Mouse (Mus musculus) gastrocnemius, adult 2 months (tissue): ENCODE data around the gene Csde1. TPM values are rescaled to one million over a fixed set of nuclear protein-coding genes. Genes with fewer than 3 reads are reported as not detected.

Source experiments
- DNase-seq: peaks from one replicate; pipeline ENCODE4 v3.0.0; 2022
- H3K27ac ChIP-seq: fragments of 200-600 bp; 2 replicates; pipeline ENCODE4 v1.8.1; 2022; ENCODE audit warnings: mild to moderate bottlenecking
- H3K4me3 ChIP-seq: fragments of 200-600 bp; 2 replicates; pipeline ENCODE4 v1.8.1; 2022; ENCODE audit warnings: mild to moderate bottlenecking, moderate library complexity
- CTCF ChIP-seq: fragments of 200-600 bp; IDR thresholded peaks from 2 replicates; pipeline ENCODE4 v1.8.1; 2022; ENCODE audit warnings: antibody characterized with exemption, mild to moderate bottlenecking, moderate library complexity
- intact Hi-C: fragments of 180-260 bp; cut with DNase I; formaldehyde crosslinking; loops from one replicate; pipeline ENCODE4 v1.15.1; 2025
- long read RNA-seq, 2 experiments: library from polyadenylated mRNA; stranded (forward); transcript quantifications; one replicate each; pipeline ENCODE4 v2.0.0; 2021
- total RNA-seq, 2 experiments: library from RNA; stranded (reverse); gene quantifications; 2 replicates each; pipeline ENCODE4 v1.2.3; 2021

Csde1 gene
- 1,000 to 10,000 TPM in 1 of 2 experiments, 100 to 1,000 TPM in 1; 962 to 1,109 TPM for total RNA-seq
- long read RNA-seq, experiment 1, full-length matches to known transcripts: 284 of 538 reads
- long read RNA-seq, experiment 1, partial matches to known transcripts: 126 of 538 reads
- long read RNA-seq, experiment 1, other reads (novel, unspliced or antisense): 128 of 538 reads
- long read RNA-seq, experiment 2, full-length matches to known transcripts: 336 of 605 reads
- long read RNA-seq, experiment 2, partial matches to known transcripts: 141 of 605 reads
- long read RNA-seq, experiment 2, other reads (novel, unspliced or antisense): 128 of 605 reads

DNA sequence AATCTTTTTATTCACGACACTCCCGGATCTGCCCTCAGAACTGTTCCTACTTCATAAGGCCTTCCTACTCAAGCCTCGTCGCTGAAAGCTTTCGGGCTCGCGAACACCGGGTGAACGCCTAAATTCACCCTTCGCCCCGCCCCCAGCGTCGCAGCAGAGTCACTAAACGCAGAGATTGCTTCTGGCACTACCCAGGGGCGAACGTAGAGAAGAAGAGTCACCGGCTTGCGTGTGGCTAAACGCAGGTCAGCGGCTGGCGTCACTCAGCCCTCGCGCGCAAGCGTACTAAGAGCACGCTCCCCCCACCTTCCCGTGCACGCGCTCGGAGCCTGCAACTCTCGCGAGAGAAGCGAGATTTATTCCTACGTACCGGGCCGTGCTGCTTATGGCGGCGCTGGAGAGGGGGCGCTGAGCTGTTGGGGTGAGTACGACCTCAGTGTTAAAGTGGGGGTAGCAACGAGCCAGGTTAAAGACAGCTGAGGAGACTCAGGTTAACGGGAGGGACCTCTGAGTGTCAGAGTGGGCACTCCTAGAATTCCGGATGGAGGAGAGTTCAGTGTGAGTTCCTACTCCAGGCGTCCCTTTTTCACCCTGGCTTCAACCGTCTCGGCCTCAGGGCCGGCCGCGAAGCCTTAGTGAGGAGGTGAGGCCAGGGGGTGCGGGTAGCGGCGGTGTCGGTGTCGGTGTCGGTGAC lies at the start of gene Csde1:
Csde1 (plus strand) TSS at position 178 of the 694 bp plus-strand sequence.
- intact Hi-C loops: no loop called here
- peak within 1 kb of the TSS; percentile 85 for H3K4me3 ChIP-seq
- no peak for TF ChIP-seq CTCF
- peak; percentile 98 for DNase-seq
- peak within 1 kb of the TSS; percentile 97 for H3K27ac ChIP-seq

DNA sequence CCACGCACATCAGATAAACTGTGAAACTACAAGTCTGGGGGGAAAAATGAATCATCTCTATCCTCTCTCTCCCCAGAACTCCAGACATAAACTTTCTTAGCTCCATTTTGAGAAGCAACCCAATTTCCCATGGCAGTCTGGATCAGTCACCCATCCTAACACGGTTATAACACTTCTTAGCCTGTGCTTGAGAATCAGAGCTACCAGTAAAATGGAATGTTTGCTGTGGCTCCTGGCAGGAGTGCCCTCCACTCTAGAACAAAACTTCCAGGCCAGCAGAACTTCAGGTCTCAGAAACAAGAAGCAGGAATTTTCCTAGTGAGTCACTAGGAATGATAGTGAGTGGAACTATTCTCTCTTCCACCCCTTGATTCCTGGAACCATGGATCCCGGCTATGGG lies 49.7 kb upstream of the Csde1 start:
- no peak for TF ChIP-seq CTCF
- Histone ChIP-seq H3K4me3 (no peak overlapping the region), H3K27ac (no peak overlapping the region)
- DNase-seq: no peak
- intact Hi-C loops: no loop called here

DNA sequence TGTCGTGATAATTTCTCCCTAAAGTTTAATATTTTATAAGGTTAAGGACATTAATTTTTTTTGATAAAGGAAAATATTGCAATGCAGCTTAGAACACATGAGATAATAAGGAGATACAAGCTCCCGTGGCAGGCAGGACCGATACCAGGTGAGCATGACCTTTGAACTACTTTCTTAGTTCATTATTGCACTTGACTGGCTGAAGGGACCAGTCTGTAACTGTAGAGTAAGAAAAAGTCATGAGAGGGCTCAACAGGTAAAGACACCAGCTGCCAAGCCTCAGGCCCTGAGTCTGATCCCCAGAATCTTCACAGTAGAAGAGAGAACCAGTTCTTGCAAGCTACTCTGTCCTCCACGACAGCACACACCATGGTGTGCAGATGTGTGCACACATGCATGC lies 43.3 kb upstream of the Csde1 start:
- DNase-seq: no peak
- no peak for TF ChIP-seq CTCF
- intact Hi-C loops: no loop called here
- Histone ChIP-seq H3K4me3 (no peak overlapping the region), H3K27ac (no peak overlapping the region)

DNA sequence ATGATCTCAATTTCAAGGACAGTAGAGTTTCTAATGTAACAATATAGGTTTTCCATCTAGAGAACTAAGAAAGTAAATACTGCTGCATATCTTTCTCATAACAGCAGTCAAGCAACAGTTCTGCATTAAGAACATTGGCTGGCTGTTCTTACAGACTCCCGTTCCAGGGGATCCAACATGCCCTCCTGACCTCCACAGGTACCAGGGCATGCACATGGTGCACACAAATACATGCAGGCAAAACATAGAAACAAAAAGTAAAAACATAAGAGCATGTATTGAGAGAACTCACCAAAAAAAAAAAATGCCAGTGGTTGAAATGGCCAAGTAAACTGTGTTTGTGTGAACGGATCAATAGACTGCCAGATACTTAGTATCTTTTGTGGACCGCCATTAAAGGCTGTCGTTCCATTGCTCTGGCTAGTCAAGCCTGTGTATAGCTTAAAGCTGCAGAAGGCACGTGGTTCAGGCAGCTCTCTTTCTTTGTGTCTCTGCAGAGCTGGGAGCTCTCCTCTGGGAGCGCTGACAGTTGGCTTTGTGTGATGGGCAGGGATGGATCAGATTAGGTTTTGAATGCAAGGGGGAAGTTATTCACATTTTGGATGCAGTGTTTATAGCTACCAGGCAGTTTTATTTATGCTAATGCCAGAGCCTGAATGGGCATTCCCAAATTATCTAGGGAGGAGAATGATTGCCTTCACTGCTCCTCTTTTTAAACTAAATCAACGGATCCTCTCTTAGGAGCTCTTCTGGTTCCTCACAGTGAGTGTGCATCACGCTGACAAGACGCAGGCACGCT lies 40.5 kb upstream of the Csde1 start:
- Histone ChIP-seq H3K27ac (no peak overlapping the region), H3K4me3 (no peak overlapping the region)
- TF ChIP-seq CTCF: no peak
- intact Hi-C loops: no loop called here
- DNase-seq: no peak

DNA sequence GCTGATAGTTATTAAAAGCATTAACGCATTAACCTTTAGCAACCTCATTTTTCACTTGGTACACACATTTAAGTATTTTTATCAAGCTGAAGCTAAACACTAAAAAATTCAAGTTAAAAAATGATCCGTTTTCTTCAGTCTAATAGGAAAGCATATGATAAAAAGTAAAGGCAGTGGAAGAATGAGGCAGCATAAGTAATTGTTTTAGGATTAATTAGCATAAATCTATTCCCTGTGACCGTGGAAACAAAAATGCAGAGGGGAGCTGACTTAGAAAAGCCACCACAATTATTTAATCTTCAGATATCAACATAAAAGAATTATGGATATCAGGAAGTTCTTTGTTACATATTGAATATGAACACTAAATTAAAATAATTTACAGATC lies 39.9 kb upstream of the Csde1 start:
- Histone ChIP-seq H3K4me3 (no peak overlapping the region), H3K27ac (no peak overlapping the region)
- no peak for TF ChIP-seq CTCF
- no peak for DNase-seq
- intact Hi-C loops: no loop called here

DNA sequence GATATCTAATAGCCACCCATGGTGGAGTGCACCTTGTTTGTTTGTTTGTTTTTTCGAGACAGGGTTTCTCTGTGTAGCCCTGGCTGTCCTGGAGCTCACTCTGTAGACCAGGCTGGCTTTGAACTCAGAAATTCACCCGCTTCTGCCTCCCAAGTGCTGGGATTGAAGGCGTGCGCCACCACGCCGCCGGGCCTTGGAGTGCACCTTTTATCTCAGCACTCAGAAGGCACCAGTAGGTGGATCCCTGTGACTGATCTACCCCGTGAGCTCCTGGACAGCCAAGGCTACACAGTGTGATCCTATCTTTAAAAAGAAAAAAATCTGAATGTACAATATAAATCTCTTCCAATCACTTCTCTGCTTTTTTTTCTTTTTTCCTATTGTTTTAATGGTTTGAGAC lies 29.2 kb upstream of the Csde1 start:
- H3K27ac ChIP-seq: no peak overlapping the region
- no peak for DNase-seq
- no peak overlapping the region for H3K4me3 ChIP-seq
- TF ChIP-seq CTCF: no peak
- intact Hi-C loops: loop anchor here (10.0 kb wide), 2 partner anchors 184 to 266 kb away; partner anchors contain the start of gene Bcas2

DNA sequence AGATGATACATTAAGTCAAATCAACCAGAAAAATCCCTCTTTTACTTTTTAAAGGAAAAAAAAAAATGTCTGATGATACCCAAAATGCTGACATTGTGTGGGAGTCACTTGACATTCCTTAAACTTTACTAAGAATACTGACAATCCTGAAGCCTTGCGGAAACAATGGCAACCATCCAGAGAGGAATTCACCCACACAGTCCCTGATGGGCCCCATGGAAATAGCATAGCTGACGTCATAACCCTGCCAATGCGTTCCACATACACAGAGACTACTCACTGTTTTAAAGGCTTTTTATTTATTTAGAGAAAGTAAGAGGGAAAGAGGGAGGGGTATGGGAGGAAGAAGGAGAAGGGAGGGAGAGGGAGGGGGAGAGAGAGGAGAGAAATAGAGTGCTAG lies 27.3 kb upstream of the Csde1 start:
- H3K27ac ChIP-seq: no peak overlapping the region
- intact Hi-C loops: loop anchor here (10.0 kb wide), 2 partner anchors 182 to 268 kb away; partner anchors contain the start of gene Bcas2
- DNase-seq: no peak
- TF ChIP-seq CTCF: no peak
- H3K4me3 ChIP-seq: no peak overlapping the region

DNA sequence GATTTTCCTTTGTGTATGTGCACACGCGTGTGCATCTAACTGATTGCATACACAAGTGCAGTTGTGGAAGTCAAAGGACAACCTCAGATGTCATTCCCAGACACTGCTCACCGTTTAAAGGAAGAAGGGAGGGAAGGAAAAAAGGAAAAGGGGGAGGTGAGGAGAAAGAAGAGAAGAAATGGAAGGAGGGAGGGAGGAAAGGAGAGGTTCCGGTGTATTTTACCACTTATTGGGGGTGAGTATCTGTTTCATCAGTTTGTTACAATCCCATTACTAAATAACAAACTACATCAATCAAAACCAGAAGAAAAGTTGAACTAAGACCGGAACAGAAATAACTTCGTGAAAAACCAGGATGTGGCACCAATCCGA lies 25.0 kb upstream of the Csde1 start:
- no peak for DNase-seq
- intact Hi-C loops: loop anchor here (10.0 kb wide), 2 partner anchors 180 to 270 kb away; partner anchors contain the start of gene Bcas2
- TF ChIP-seq CTCF: no peak
- peak overlapping the region; percentile 99 for H3K27ac ChIP-seq
- H3K4me3 ChIP-seq: peak overlapping the region; percentile 83

DNA sequence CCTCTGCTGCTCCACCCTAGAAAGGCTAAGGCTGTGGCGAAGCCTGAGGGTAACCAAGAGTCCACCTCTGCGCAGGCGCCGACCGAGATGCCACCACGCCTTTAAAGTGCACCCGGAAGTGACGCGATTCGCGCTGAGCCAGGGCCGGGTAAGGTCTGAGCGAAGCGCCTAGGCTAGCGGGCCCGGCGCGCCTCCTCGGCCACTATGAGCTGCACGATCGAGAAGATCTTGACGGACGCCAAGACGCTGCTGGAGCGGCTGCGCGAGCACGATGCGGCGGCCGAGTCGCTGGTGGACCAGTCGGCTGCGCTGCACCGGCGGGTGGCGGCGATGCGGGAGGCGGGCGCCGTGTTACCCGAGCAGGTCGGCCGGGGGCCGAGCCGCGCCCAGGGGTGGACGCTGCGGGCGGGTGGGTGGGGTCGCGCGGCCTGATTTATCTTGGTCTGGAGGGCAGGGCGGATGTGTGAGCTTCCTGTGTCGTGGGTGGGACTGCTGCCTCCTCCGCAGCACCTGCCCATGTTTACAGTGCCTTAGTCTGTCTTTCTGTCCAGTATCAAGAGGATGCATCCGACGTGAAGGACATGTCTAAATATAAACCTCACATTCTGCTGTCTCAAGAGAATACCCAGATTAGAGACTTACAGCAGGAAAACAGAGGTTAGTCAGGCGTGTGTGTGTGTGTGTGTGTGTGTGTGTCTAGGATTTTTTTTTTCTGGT lies 24.5 kb upstream of the Csde1 start, which contains the start of gene Sike1:
Sike1 (plus strand) TSS at position 104 of the 717 bp plus-strand sequence.
- Histone ChIP-seq H3K4me3 (peak within 1 kb of the TSS; percentile 83), H3K27ac (peak within 1 kb of the TSS; percentile 99)
- no peak for TF ChIP-seq CTCF
- DNase-seq: peak; percentile 97
- intact Hi-C loops: loop anchor here (10.0 kb wide), 2 partner anchors 179 to 271 kb away; partner anchors contain the start of gene Bcas2

DNA sequence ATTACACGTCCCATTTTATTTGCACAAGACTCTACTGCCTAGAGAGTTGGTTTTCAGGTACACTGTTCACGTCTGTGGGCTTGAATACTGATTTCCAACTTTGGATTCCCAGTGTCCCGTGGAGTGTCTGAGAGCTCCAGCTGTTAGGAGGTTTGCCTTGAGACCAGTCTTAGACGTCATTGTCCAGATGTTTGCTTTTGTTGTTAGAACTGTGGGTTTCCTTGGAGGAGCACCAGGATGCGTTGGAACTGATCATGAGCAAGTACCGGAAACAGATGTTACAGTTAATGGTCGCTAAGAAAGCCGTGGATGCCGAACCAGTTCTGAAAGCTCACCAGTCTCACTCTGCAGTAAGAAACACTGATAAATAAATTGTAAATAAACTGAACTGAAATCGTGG lies 23.2 kb upstream of the Csde1 start:
- no peak for DNase-seq
- peak overlapping the region; percentile 99 for H3K27ac ChIP-seq
- H3K4me3 ChIP-seq: peak overlapping the region; percentile 83; the same call in 1 of the 2 replicates

DNA sequence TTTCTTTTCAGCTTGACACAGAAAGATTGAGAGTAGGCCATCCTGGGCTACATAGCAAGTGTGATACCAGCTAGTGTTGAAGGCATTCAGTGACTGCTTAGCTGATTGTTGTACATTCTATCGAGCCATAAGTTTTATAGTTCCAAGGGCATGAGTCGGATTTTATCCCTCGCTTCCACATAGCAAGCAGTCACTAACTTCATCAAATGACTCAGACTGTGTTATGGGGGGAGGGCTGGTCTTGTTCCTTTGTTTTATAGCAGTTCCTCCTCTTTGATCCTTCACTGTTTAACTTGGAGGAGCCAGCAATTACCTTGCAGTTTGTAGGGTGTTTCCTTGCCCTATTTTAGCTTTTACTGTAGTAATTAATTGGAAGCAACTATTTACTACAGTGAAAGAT lies 22.6 kb upstream of the Csde1 start:
- DNase-seq: no peak
- no peak for TF ChIP-seq CTCF
- H3K27ac ChIP-seq: peak overlapping the region; percentile 99; the same call in 1 of the 2 replicates

More for the DNA sequence above, 23.2 kb upstream of the Csde1 start:
- intact Hi-C loops: loop anchor here (10.0 kb wide), 2 partner anchors 178 to 272 kb away; partner anchors contain the start of gene Bcas2
- TF ChIP-seq CTCF: no peak

DNA sequence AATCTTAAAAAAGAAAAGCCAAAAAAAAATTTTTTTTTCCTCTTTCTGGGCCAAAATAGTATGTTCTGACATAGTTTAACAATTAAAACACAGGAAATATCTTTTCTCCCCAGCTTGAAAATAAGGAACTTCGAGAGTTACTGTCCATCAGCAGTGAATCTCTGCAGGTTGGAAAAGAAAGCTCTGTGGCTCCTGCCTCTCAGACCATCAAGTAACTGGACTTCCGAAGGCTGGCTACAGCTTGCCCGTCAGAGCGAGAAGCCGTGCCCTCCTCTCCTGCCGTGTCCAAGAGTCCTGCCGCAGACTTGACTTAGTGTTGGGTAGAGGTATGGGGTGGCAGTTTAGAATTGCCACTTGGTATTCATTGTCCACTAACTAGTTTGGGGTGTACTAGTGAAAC lies 18.6 kb upstream of the Csde1 start:
- no peak for TF ChIP-seq CTCF
- no peak for DNase-seq
- intact Hi-C loops: no loop called here
- Histone ChIP-seq H3K27ac (no peak overlapping the region), H3K4me3 (no peak overlapping the region)

More for the DNA sequence above, 22.6 kb upstream of the Csde1 start:
- no peak overlapping the region for H3K4me3 ChIP-seq
- intact Hi-C loops: loop anchor here (10.0 kb wide), 2 partner anchors 177 to 273 kb away; partner anchors contain the start of gene Bcas2
